ENCODE assay signal across 21 mouse cellular contexts in the genomic region with DNA sequence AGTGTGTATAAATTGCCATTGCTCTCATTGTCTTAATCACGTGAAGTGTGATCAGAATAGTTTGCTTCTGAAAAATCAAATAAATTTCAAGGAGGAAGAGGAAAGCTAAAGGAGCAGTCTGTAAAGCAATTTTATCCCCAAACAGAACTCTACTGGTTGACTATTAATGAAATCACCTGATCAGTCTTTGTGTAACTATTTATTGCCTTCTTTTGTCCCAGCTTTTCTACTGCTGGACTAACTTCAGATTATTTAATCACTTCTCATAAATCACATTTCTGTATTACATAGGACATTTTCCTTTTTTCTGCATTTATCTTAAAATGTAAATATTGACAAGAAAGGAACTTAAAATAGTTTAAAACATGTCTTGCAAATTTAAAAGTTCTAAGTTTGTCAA.
DNase-seq lines count a peak whose midpoint lies in the region; ATAC-seq and TF ChIP-seq lines count a peak whose summit lies in the region.
"Had no signal": no experiment of that assay in that cellular context is flagged by ENCODE, and none has a peak within 500 bp of the region (broad histone marks: within the 10 kb centered on the region; RNA-seq: fewer than 3 reads in every experiment).

No protein-coding gene starts in this region.

- H3K36me3 ChIP-seq in stomach, embryonic 14.5 days (ENCODE audit: control insufficient read depth, insufficient read depth, low read length) = no peaks in the 10 kb centered on the region
- no peaks in the 10 kb centered on the region for H3K36me3 ChIP-seq in stomach, postnatal 0 days (ENCODE audit: control insufficient read depth, insufficient read depth, low read length)
- no peaks in the 10 kb centered on the region for H3K36me3 ChIP-seq in stomach, embryonic 15.5 days
- H3K36me3 ChIP-seq in stomach, embryonic 16.5 days (ENCODE audit: control insufficient read depth, insufficient read depth, low read length) = no peaks in the 10 kb centered on the region
- no peaks in the 10 kb centered on the region for H3K36me3 ChIP-seq in midbrain, embryonic 16.5 days (ENCODE audit: control insufficient read depth, insufficient read depth, low read length)
- H3K36me3 ChIP-seq: G1E had no signal

- peak; percentile 53; the same call in 1 of the 2 replicates for ATAC-seq in stomach, embryonic 14.5 days (ENCODE audit: insufficient number of reproducible peaks, insufficient read depth, low FRiP score, low read depth)
- no peak for ATAC-seq in stomach, postnatal 0 days (ENCODE audit: low FRiP score, low TSS enrichment)
- ATAC-seq in stomach, embryonic 15.5 days (ENCODE audit: insufficient read depth, low FRiP score, low read depth) = peak; percentile 70
- ATAC-seq in stomach, embryonic 16.5 days (ENCODE audit: insufficient read depth, low FRiP score) = peak; percentile 25; the same call in 1 of the 2 replicates
- ATAC-seq in midbrain, embryonic 16.5 days = no peak
- ATAC-seq: activated CD4-positive, CD25-positive, alpha-beta regulatory T cell, adult 4 months; CD4-positive, CD25-positive, alpha-beta regulatory T cell, adult 4 months; Patski had no signal

- H3K4me1 ChIP-seq in stomach, embryonic 14.5 days (ENCODE audit: control insufficient read depth, insufficient read depth, low read length) = no peaks in the 10 kb centered on the region
- H3K4me1 ChIP-seq in stomach, postnatal 0 days (replicated peaks; ENCODE audit: control insufficient read depth, insufficient read depth) = no peaks in the 10 kb centered on the region
- no peaks in the 10 kb centered on the region for H3K4me1 ChIP-seq in stomach, embryonic 15.5 days
- no peaks in the 10 kb centered on the region for H3K4me1 ChIP-seq in stomach, embryonic 16.5 days (ENCODE audit: control insufficient read depth, insufficient read depth, low read length)
- no peaks in the 10 kb centered on the region for H3K4me1 ChIP-seq in midbrain, embryonic 16.5 days (ENCODE audit: control insufficient read depth, insufficient read depth, low read length)

- WGBS in stomach, embryonic 14.5 days = 47% methylated on average over 1 of the region's 1 CpGs
- WGBS in stomach, postnatal 0 days = 12% methylated on average over 1 of the region's 1 CpGs
- 38% methylated on average over 1 of the region's 1 CpGs for WGBS in stomach, embryonic 15.5 days
- WGBS in stomach, embryonic 16.5 days = 38% methylated on average over 1 of the region's 1 CpGs
- 92% methylated on average over 1 of the region's 1 CpGs for WGBS in midbrain, embryonic 16.5 days

- TF ChIP-seq EP300 in stomach, postnatal 0 days (optimal IDR thresholded peaks at IDR 0.05) = no peak

- H3K9ac ChIP-seq in stomach, embryonic 14.5 days (replicated peaks; ENCODE audit: low read depth, low read length) = no peak overlapping the region
- no peak overlapping the region for H3K9ac ChIP-seq in stomach, postnatal 0 days (ENCODE audit: low read length)
- no peak overlapping the region for H3K9ac ChIP-seq in stomach, embryonic 15.5 days
- H3K9ac ChIP-seq in stomach, embryonic 16.5 days (ENCODE audit: low read length) = no peak overlapping the region
- H3K9ac ChIP-seq in midbrain, embryonic 16.5 days (ENCODE audit: low read depth, low read length) = no peak overlapping the region

- no peak for DNase-seq in stomach, postnatal 0 days (ENCODE audit: low spot score)
- DNase-seq in heart, adult 9 months (ENCODE audit: low spot score in 2 of 2) = no peak
- DNase-seq: adrenal gland, adult 2 months; adrenal gland, adult 8-10 months; adrenal gland, postnatal 10 days; adrenal gland, postnatal 14 days; adrenal gland, postnatal 25 days; adrenal gland, postnatal 36 days; B cell, adult 2 months; cerebellum, adult 11 months; cerebellum, adult 11-12 months; cerebellum, adult 18-20 months had no signal

- H3K27me3 ChIP-seq in stomach, embryonic 14.5 days (ENCODE audit: control insufficient read depth, insufficient read depth, low read length) = no peaks in the 10 kb centered on the region
- no peaks in the 10 kb centered on the region for H3K27me3 ChIP-seq in stomach, postnatal 0 days (ENCODE audit: control insufficient read depth, insufficient read depth, low read length)
- H3K27me3 ChIP-seq in stomach, embryonic 15.5 days (replicated peaks) = no peaks in the 10 kb centered on the region
- H3K27me3 ChIP-seq in stomach, embryonic 16.5 days (ENCODE audit: control insufficient read depth, insufficient read depth, low read length) = no peaks in the 10 kb centered on the region
- no peaks in the 10 kb centered on the region for H3K27me3 ChIP-seq in midbrain, embryonic 16.5 days (ENCODE audit: control insufficient read depth, insufficient read depth, low read depth, low read length)
- H3K27me3 ChIP-seq: CH12.LX, Patski had no signal

- no peak overlapping the region for H3K27ac ChIP-seq in stomach, embryonic 14.5 days (ENCODE audit: low read length)
- H3K27ac ChIP-seq in stomach, postnatal 0 days (replicated peaks) = no peak overlapping the region
- no peak overlapping the region for H3K27ac ChIP-seq in stomach, embryonic 15.5 days
- no peak overlapping the region for H3K27ac ChIP-seq in stomach, embryonic 16.5 days (ENCODE audit: low read length)
- no peak overlapping the region for H3K27ac ChIP-seq in midbrain, embryonic 16.5 days (ENCODE audit: low read length)

- H3K9me3 ChIP-seq in stomach, embryonic 14.5 days (ENCODE audit: control insufficient read depth, low read depth, low read length) = no peaks in the 10 kb centered on the region
- H3K9me3 ChIP-seq in stomach, postnatal 0 days (ENCODE audit: control insufficient read depth, low read length) = no peaks in the 10 kb centered on the region
- H3K9me3 ChIP-seq in stomach, embryonic 15.5 days = no peaks in the 10 kb centered on the region
- no peaks in the 10 kb centered on the region for H3K9me3 ChIP-seq in stomach, embryonic 16.5 days (replicated peaks; ENCODE audit: control insufficient read depth, low read length)
- no peaks in the 10 kb centered on the region for H3K9me3 ChIP-seq in midbrain, embryonic 16.5 days (replicated peaks; ENCODE audit: control insufficient read depth, low read length, poor library complexity, severe bottlenecking)
- H3K9me3 ChIP-seq: G1E had no signal

- no peak overlapping the region for H3K4me2 ChIP-seq in stomach, embryonic 14.5 days (replicated peaks; ENCODE audit: low read depth, low read length)
- H3K4me2 ChIP-seq in stomach, postnatal 0 days (replicated peaks; ENCODE audit: low read depth) = no peak overlapping the region
- H3K4me2 ChIP-seq in stomach, embryonic 15.5 days = no peak overlapping the region
- no peak overlapping the region for H3K4me2 ChIP-seq in stomach, embryonic 16.5 days (ENCODE audit: low read depth, low read length)
- H3K4me2 ChIP-seq in midbrain, embryonic 16.5 days (ENCODE audit: low read length) = no peak overlapping the region

- TF ChIP-seq CTCF in stomach, postnatal 0 days (IDR thresholded peaks at IDR 0.05; ENCODE audit: low read depth) = no peak

- no peak overlapping the region for H3K4me3 ChIP-seq in stomach, embryonic 14.5 days (ENCODE audit: low read depth, low read length)
- no peak overlapping the region for H3K4me3 ChIP-seq in stomach, postnatal 0 days (ENCODE audit: low read depth, low read length)
- no peak overlapping the region for H3K4me3 ChIP-seq in stomach, embryonic 15.5 days (replicated peaks)
- H3K4me3 ChIP-seq in stomach, embryonic 16.5 days (replicated peaks; ENCODE audit: low read length) = no peak overlapping the region
- H3K4me3 ChIP-seq in midbrain, embryonic 16.5 days (ENCODE audit: low read depth, low read length) = no peak overlapping the region

Comparison
In these comparisons a context has a peak if more than half of its experiments do, and no peak if none do; other contexts are left out.
1. ATAC-seq: peak in stomach, embryonic 14.5 days (single experiment), stomach, embryonic 15.5 days (single experiment) and stomach, embryonic 16.5 days (single experiment); none in stomach, postnatal 0 days (single experiment) and midbrain, embryonic 16.5 days (single experiment).